Mouse (Mus musculus): ENCODE data around the gene Lin28a. TPM values are rescaled to one million over a fixed set of nuclear protein-coding genes. Genes with fewer than 3 reads are reported as not detected.
A peak's percentile ranks its signal among the peaks of the same experiment; 100 is the strongest.
"Not testable (repeated sequence)": the region's sequence is repeated elsewhere in the genome, so short reads cannot be mapped to it uniquely, and the experiment has no call there.

Lin28a gene
- total RNA-seq, 2 experiments from 2014 or later = not detected

GRCm38 (mm10) chr4:133988289-133988688 is 30.4 kb downstream of the Lin28a start:
- intact Hi-C loops (cut with DNase I); DNase-seq: not testable (repeated sequence)

- intact Hi-C loops (cut with DNase I) = no loop called here
- DNase-seq = no peak
Observed at GRCm38 (mm10) chr4:133982936-133983335, 35.7 kb downstream of the Lin28a start.

GRCm38 (mm10) chr4:133980496-133980895 is 38.1 kb downstream of the Lin28a start:
- peak; percentile 78 to 83 for DNase-seq
- intact Hi-C loops (cut with DNase I) = no loop called here

- intact Hi-C loops (cut with DNase I) = no loop called here
- DNase-seq = no peak
Observed at GRCm38 (mm10) chr4:133978021-133978711, 40.5 kb downstream of the Lin28a start.

GRCm38 (mm10) chr4:133971741-133972140 is 46.9 kb downstream of the Lin28a start:
- no peak for DNase-seq
- intact Hi-C loops (cut with DNase I) = no loop called here

- intact Hi-C loops (cut with DNase I) = no loop called here
- DNase-seq = no peak
Observed at GRCm38 (mm10) chr4:133970876-133971275, 47.8 kb downstream of the Lin28a start.

- DNase-seq = no peak
- intact Hi-C loops (cut with DNase I) = no loop called here
Observed at GRCm38 (mm10) chr4:133970196-133970595, 48.4 kb downstream of the Lin28a start.

- DNase-seq = no peak
- intact Hi-C loops (cut with DNase I) = loop anchor here (5.0 kb wide), 1 partner anchor 297 kb away; the partner anchor contains the start of gene Pigv
Observed at GRCm38 (mm10) chr4:133969114-133969770, 49.4 kb downstream of the Lin28a start.

GRCm38 (mm10) chr4:133968150-133968921 is 50.3 kb downstream of the Lin28a start, which contains the start of gene Hmgn2:
TSS of gene Hmgn2 (minus strand) at chr4:133968650.
- intact Hi-C loops (cut with DNase I) = loop anchor here (5.0 kb wide), 1 partner anchor 296 kb away; the partner anchor contains the start of gene Pigv
- peak; percentile 55 to 57 for DNase-seq

GRCm38 (mm10) chr4:133967866-133968149 is 50.8 kb downstream of the Lin28a start:
- intact Hi-C loops (cut with DNase I) = loop anchor here (5.0 kb wide), 1 partner anchor 296 kb away; the partner anchor contains the start of gene Pigv
- DNase-seq = peak; percentile 93 to 94

GRCm38 (mm10) chr4:133967138-133967865 is 51.3 kb downstream of the Lin28a start:
- intact Hi-C loops (cut with DNase I) = loop anchor here (5.0 kb wide), 1 partner anchor 295 kb away; the partner anchor contains the start of gene Pigv
- peak; percentile 98 to 99 for DNase-seq

GRCm38 (mm10) chr4:133966271-133966940 is 52.2 kb downstream of the Lin28a start:
- DNase-seq = no peak
- intact Hi-C loops (cut with DNase I) = loop anchor here (1.0 to 5.0 kb wide), 2 partner anchors 55 to 294 kb away; partner anchors contain the start of gene Pigv

- intact Hi-C loops (cut with DNase I) = no loop called here
Observed at GRCm38 (mm10) chr4:133962566-133962965, 56.1 kb downstream of the Lin28a start.

GRCm38 (mm10) chr4:133958884-133959283 is 59.8 kb downstream of the Lin28a start:
- DNase-seq = no peak
- intact Hi-C loops (cut with DNase I) = no loop called here

More at GRCm38 (mm10) chr4:133962566-133962965, 56.1 kb downstream of the Lin28a start:
- no peak for DNase-seq

- DNase-seq = no peak
- intact Hi-C loops (cut with DNase I) = no loop called here
Observed at GRCm38 (mm10) chr4:133956358-133956757, 62.3 kb downstream of the Lin28a start.

Other genes with a start within 250 kb of the Lin28a start
- gene Rps6ka1, start 131.0 kb downstream of the Lin28a start, total RNA-seq (2021) = 1 to 10 TPM; 9.1 to 9.3 TPM
- gene Hmgn2, start 50.2 kb downstream of the Lin28a start, total RNA-seq (2021) = 100 to 1,000 TPM; 254 to 266 TPM
- gene Dhdds, start 17.9 kb downstream of the Lin28a start, total RNA-seq (2021) = 10 to 100 TPM; 31.4 to 33.9 TPM
- gene Zfp683, start 35.0 kb upstream of the Lin28a start, total RNA-seq (2021) = not detected
- gene Crybg2, start 42.0 kb upstream of the Lin28a start, total RNA-seq (2021) = not detected
- 1 to 10 TPM; 3.4 to 6.5 TPM for gene Cd52, start 76.2 kb upstream of the Lin28a start, total RNA-seq (2021)
- gene Ubxn11, start 83.7 kb upstream of the Lin28a start, total RNA-seq (2021) = 1 to 10 TPM; 2.0 to 2.3 TPM
- 10 to 100 TPM; 69.9 to 74.6 TPM for gene Sh3bgrl3, start 109.9 kb upstream of the Lin28a start, total RNA-seq (2021)
- gene Cep85, start 168.3 kb upstream of the Lin28a start, total RNA-seq (2021) = 10 to 100 TPM; 29.9 to 32.0 TPM
- gene Gm7534, start 184.2 kb upstream of the Lin28a start, total RNA-seq (2021) = not detected
- gene Catsper4, start 208.5 kb upstream of the Lin28a start, total RNA-seq (2021) = not detected
- gene Cnksr1, start 219.6 kb upstream of the Lin28a start, total RNA-seq (2021) = 1 to 10 TPM; 2.3 to 4.4 TPM
- gene E130218I03Rik, start 224.8 kb upstream of the Lin28a start, total RNA-seq (2021) = not detected
- 1 to 10 TPM; 3.7 to 4.0 TPM for gene Zfp593, start 226.8 kb upstream of the Lin28a start, total RNA-seq (2021)
- gene Gm30191, start 228.1 kb upstream of the Lin28a start, total RNA-seq (2021) = not detected
- gene Grrp1, start 235.3 kb upstream of the Lin28a start, total RNA-seq (2021) = 10 to 100 TPM; 13.5 to 15.2 TPM